Mouse (Mus musculus) testis, postnatal 10 days (tissue): Measurements from ENCODE around the gene Rtl6.

ENCODE experiments used
- DNase-seq: peaks from one replicate; pipeline ENCODE4 v3.0.0; 2021; ENCODE audit warnings: low spot score

Gene Rtl6

GRCm38 (mm10) chr15:84557189-84557921 is at the start of gene Rtl6:
TSS of gene Rtl6 (minus strand) at chr15:84557823.
- peak; percentile 89 for DNase-seq

- no peak for DNase-seq
These were observed 45.8 kb upstream of the Rtl6 start for GRCm38 (mm10) chr15:84603267-84603963.

- DNase-seq, result no peak
These were observed 43.5 kb upstream of the Rtl6 start for GRCm38 (mm10) chr15:84600977-84601595.

- no peak for DNase-seq
These were observed 41.3 kb upstream of the Rtl6 start for GRCm38 (mm10) chr15:84598911-84599310.

GRCm38 (mm10) chr15:84597816-84598215 is 40.2 kb upstream of the Rtl6 start:
- peak; percentile 50 for DNase-seq

GRCm38 (mm10) chr15:84597021-84597420 is 39.4 kb upstream of the Rtl6 start:
- peak; percentile 48 for DNase-seq

- peak; percentile 46 for DNase-seq
These were observed 37.8 kb upstream of the Rtl6 start for GRCm38 (mm10) chr15:84595241-84595945.

- peak; percentile 63 for DNase-seq
These were observed 35.9 kb upstream of the Rtl6 start for GRCm38 (mm10) chr15:84593514-84593913.

GRCm38 (mm10) chr15:84592240-84592639 is 34.6 kb upstream of the Rtl6 start:
- no peak for DNase-seq

GRCm38 (mm10) chr15:84591573-84592139 is 34.0 kb upstream of the Rtl6 start:
- no peak for DNase-seq

GRCm38 (mm10) chr15:84588371-84588821 is 30.8 kb upstream of the Rtl6 start:
- peak; percentile 68 for DNase-seq

- no peak for DNase-seq
These were observed 21.0 kb upstream of the Rtl6 start for GRCm38 (mm10) chr15:84578607-84579006.

GRCm38 (mm10) chr15:84577019-84577418 is 19.4 kb upstream of the Rtl6 start:
- no peak for DNase-seq

- DNase-seq, result peak; percentile 48
These were observed 9.0 kb upstream of the Rtl6 start for GRCm38 (mm10) chr15:84566568-84567110.

GRCm38 (mm10) chr15:84561501-84561900 is 3.9 kb upstream of the Rtl6 start:
- DNase-seq, result no peak

- no peak for DNase-seq
These were observed 949 bp downstream of the Rtl6 start for GRCm38 (mm10) chr15:84556674-84557073.

- DNase-seq, result no peak
These were observed 6.6 kb downstream of the Rtl6 start for GRCm38 (mm10) chr15:84551065-84551464.

GRCm38 (mm10) chr15:84549291-84549797 is 8.3 kb downstream of the Rtl6 start:
- DNase-seq, result no peak

GRCm38 (mm10) chr15:84546028-84546427 is 11.6 kb downstream of the Rtl6 start:
- DNase-seq, result no peak

GRCm38 (mm10) chr15:84541175-84541574 is 16.4 kb downstream of the Rtl6 start:
- DNase-seq, result no peak

- DNase-seq, result no peak
These were observed 18.5 kb downstream of the Rtl6 start for GRCm38 (mm10) chr15:84538974-84539588.
